Mouse (Mus musculus): ENCODE data around the gene Smco1.
A peak's percentile ranks its signal among the peaks of the same experiment; 100 is the strongest.
"Not testable (repeated sequence)": the region's sequence is repeated elsewhere in the genome, so short reads cannot be mapped to it uniquely, and the experiment has no call there.

The Smco1 gene

GRCm38 (mm10) chr16:32271291-32271690 lies at the start of gene Smco1:
TSS of gene Smco1 (plus strand) at chr16:32271468.
- DNase-seq: no peak

DNA sequence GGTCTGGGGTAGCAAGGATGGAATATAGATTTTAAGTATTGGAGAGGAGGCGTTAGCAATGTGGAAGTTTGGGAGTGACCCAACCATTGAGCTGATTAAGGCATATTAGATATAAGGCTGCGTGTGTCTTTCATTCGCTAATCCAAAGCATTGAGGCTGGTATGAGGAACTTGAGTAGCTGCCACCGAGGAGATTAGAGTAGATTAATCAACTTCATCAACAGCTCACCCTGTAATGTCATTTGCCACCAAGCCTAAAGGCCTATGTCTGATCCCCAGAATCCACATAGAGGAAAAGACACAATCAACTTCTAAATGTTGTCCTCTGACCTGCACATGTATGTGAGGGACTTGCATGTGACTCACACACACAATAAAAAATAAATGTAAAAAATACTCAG lies 49.5 kb upstream of the Smco1 start:
- DNase-seq: no peak

DNA sequence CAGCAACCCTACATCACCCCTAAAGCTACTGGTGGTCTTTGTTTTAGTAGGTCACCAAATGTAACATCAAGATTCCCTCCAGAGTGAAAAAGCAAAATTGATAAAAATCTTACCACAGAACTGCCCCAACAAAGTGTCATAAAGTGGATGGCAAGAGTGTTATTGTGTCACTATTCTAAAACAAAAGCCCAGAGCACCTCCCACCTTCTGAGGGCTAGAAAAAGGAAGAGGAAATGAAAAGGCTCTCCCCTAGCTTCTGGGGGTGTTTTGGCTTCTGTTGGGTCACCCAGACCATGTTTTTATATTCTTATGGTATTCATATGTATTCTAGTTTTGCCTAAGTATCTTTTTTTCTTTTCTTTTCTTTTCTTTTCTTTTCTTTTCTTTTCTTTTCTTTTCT lies 48.9 kb upstream of the Smco1 start:
- DNase-seq: no peak

- DNase-seq: not testable (repeated sequence)
Measured at GRCm38 (mm10) chr16:32232050-32232449, 39.2 kb upstream of the Smco1 start.

GRCm38 (mm10) chr16:32237930-32238680 lies 33.2 kb upstream of the Smco1 start:
- no peak for DNase-seq

DNA sequence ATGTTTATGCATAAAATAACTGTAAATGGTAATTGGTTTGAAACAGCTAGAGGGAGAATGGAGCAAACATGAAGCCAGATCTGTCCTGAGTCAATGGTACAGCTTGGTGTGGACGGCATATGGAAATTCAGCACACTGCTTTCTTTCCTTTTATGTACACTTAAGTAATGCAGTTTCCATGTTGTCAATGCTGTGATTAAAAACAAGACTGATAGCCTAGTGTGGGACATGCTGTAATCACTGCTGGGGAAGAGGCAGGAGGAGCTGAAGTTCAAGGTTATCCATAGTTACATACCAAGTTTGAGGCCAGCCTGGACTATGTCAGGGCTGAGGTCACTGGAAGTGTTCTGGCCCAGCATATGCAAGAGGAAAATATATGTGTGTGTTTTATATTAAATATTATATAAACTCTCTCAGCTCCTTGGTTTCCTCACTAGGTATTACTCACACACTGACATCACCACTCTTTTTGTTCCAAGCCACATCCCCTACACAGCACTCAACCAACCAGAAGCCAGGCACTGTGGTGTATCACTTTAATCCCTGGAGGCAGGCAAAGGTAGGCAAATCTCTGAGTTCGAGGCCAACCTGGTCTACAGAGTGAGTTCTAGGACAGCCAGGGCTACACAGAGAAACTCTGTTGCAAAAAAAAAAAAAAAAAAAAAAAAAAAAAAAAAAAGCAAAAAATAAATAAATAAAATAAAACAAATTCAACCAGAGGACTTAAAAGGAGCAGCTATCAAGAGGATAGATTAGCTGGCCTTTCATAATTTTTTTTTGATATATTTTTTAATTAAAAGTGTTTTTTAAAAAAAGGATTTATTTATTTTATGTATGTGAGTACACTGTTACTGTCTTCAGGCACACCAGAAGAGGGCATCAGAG lies 31.6 kb upstream of the Smco1 start:
- DNase-seq: no peak

GRCm38 (mm10) chr16:32243901-32244300 lies 27.4 kb upstream of the Smco1 start:
- DNase-seq: no peak

- peak; percentile 45 to 50 for DNase-seq
Measured at GRCm38 (mm10) chr16:32246351-32246791, 24.9 kb upstream of the Smco1 start.

DNA sequence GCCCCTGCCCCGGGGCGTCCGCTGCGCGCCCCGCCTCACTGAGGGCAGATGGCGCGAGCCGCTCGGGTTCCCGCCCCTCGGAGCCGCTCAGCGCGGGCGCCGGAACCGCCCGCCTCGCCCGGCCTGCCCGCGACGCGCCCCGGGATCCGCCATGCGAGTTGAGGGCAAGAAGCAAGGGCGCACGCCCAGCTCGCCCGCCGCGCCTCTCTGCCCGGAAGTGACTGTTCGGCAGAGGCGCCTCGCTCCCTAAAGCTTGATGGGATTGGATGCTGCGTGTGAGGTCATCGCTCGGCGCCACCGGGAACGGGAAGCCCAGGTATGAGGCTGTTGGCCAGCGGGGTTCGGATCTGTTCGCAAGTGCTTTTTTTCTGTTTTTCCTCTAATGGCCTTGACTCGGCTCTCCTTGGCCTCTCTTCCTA lies 24.3 kb upstream of the Smco1 start, which contains the start of the genes Fbxo45 and Wdr53:
Fbxo45 (minus strand) TSS at position 207 of the 419 bp plus-strand sequence.
Wdr53 (plus strand) TSS at position 276 of the 419 bp plus-strand sequence.
- peak; percentile 94 to 95 for DNase-seq

GRCm38 (mm10) chr16:32264225-32264624 lies 7.0 kb upstream of the Smco1 start:
- DNase-seq: peak; percentile 64 to 68

GRCm38 (mm10) chr16:32273338-32273737 lies 2.1 kb downstream of the Smco1 start:
- peak; percentile 67 to 73 for DNase-seq

DNA sequence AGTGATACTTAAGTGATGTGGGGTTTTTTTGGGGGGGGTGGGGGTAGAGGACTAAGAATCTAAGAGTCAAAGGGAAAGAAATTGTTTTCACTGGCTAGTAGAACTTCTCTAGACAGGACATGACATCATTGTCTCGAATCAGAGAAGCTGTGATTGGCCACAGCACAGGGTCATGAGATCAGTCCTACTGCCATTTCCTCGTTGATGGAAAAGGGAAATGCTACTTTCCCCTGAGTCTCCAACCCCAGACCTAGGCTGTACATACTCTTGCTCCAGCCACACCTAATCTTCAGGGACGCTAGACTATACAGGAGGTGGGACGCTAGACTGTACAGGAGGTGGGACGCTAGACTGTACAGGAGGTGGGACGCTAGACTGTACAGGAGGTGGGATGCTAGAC lies 3.8 kb downstream of the Smco1 start:
- DNase-seq: peak in 1 of 2 experiments; percentile 23

- peak; percentile 29 to 30 for DNase-seq
Measured at GRCm38 (mm10) chr16:32275830-32276229, 4.6 kb downstream of the Smco1 start.

DNA sequence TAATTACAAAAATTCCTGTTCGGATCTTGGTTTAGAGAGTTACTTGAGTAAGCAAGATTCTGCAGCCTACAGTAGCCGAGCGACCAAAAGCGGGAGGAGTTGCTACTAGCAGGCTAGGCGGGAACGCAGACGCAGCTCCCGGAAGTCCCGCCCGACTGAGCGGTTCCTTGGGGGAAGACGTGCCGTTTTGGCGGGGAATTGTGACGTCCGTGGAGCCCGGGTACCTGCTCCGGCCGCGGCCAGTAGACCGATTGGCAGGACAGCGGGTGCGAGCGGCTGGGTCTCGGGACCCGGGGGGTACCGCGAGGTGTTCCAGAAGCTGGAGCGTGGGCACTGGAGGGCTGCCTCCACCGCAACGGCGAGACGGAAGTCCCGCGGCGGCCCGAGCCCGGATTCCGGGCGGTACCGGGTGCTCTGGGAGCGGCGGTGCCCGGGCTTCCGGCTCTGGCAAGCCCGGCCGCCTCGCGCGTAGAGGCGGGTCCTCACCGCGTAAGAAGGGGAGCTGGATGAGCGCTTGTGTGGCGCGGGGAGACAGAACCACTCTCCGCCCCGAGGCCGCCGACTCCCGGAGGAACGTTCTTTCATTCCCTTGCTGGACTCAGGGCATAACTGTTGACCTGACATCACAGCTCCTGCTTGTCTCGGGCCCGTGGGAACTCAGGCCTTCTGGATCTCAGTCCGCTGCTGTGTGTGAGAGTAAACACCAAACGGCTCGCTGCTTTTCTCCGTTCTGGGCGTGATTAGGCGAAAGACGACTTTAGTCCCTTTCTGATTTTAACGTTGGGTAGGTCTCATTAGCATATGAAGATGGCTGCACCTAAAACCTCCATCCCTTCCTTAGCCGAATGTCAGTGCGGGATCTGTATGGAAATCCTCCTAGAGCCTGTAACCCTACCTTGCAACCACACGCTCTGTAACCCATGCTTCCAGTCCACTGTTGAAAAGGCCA lies 6.3 kb downstream of the Smco1 start, which contains the start of gene Rnf168:
Rnf168 (plus strand) TSS at position 152 of the 949 bp plus-strand sequence.
- peak; percentile 72 to 77 for DNase-seq

GRCm38 (mm10) chr16:32278396-32278795 lies 7.1 kb downstream of the Smco1 start:
- peak; percentile 20 for DNase-seq

DNA sequence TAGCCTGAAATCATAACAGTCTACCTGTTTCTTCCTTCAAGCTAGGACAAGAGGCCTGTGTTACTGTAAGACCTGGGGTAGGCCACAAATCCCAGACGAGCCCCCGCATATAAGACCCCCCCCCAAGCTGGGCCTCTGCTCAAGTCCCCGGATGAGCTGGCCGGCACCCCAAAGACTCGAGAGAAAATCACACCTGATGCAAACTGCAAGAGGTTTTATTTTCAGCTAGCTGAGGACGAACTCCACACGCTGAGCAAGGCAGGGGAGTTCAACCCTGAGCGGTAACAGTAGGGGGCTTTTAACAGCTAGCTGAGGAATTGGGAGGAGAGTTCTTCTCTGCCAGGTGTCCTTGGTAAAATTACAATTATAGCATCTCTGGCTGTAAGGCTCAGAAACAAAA lies 8.9 kb downstream of the Smco1 start:
- no peak for DNase-seq

DNA sequence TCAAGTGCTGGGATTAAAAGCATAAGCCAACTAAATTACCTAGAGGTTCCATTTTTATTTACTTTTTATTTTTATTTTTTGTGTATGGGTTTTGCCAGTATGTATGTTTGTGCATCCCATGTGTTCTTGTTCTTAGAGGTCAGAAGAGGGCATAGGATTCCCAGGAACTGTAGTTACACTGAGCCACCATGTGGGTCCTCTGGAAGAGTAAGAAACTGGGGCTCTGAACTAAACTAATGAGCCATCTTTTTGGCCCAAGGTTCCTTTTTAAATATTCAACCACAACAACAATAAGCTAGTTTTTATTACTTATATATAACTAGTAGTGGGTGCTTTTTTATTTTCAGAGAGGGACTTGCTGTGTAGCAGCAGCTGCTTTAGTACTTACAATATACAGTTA lies 11.3 kb downstream of the Smco1 start:
- DNase-seq: no peak

DNA sequence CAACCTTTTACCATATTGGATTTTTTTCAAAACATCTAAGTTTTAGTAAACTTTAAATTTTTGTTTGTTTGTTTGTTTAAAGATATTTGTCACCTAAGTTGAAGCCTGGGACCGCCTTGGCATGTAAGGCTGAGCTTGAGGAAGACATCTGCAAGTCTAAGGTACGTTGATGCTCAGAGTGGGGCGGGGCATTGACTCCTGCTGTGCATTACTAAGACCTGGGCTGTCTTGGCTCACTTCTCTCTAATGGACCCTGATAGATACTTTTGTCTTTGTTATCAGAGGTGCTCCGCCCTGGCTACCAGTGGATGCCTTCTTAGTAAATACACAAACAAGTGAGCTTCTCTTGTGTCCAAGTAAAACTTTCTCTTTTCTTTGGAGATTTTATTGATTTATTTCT lies 20.6 kb downstream of the Smco1 start:
- DNase-seq: no peak

DNA sequence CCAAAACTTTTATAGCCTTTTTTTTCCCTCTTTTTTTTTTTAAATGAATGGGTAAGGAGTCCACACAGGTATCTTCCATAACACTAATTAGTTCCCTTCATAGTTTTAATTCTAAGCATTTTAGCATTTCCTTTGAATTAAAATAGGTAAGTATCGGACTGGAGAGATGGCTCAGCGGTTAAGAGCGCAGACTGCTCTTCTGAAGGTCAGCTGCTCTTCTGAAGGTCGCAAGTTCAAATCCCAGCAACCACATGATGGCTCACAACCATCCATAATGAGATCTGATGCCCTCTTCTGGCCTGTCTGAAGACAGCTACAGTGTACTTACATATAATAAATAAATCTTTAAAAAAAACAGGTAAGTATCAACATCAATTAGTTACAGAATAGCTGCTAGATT lies 28.3 kb downstream of the Smco1 start:
- DNase-seq: not testable (repeated sequence)

DNA sequence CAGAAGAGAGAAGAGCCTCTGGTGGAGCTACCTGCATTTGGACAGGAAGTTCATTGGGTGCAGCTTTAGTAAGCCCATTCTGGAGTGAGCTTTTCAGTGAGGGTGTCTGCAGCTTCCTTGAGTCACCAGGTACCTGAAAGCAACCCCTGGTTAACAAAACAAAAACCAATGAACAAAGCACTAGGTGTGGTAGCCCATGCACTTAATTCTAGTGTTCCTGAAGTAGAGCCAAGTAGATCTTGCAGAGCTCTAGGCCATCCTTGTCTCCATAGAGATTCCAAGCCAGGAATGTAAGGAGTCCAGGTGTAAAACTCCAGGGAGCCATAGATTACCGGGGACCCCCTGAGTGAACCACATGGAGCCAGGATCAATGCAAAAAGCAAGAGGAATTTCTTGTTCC lies 31.8 kb downstream of the Smco1 start:
- DNase-seq: no peak

GRCm38 (mm10) chr16:32303886-32304285 lies 32.6 kb downstream of the Smco1 start:
- no peak for DNase-seq

DNA sequence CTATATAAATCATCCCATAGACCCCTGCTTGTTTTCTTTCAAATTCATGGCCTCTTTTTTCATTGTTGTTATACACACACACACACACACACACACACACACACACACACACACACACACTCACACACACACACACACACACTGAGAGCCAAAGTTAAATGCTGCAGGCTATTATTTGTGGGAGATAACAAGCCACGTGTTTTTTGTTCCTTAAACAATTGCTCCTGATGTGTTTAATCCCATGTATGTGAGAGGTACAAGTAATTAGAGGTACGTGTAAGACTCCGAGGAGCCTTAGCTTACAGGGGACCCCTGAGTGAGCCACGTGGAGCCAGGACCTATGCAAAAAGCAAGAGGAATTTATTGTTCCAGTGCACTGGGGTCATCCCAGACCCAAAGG lies 40.7 kb downstream of the Smco1 start:
- no peak for DNase-seq

Measured in B cell, adult 2 months (primary cell).